Mouse (Mus musculus): ENCODE measurements at regions not wholly inside any gene's neighbourhood (a gene's known extent, or its start where the extent isn't known, plus 50 kb on each side); places are given as distances from the start of the nearest gene placed in this dataset.

DNA sequence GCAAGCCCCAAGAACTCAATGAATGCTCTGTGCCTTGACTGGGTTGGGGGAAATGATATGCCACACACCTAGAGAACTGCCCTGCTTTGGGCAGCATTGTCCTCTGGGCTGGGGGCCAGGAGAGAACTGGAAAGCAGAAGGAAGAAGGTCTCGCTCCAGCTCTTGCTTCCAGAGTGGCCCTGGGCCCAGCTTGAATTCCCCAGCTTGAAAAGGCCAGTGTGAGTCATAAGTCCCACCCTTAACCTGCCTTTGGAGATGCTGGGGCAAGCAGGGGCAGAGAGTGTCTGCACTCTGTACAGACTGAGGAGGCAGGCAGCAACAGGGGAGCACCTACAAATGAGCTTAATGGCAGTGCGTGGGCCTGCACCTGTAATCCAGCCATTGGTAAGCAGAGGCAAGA lies 55.0 kb upstream of the Tgif1 start:
- 86% methylated on average over 2 of the region's 2 CpGs for WGBS
- Histone ChIP-seq H3K4me3 (ENCODE audit: insufficient read depth, low read depth, low read length) (no peak overlapping the region), H3K27ac (ENCODE audit: insufficient read depth, low read depth, low read length) (no peak overlapping the region), H3K4me1 (ENCODE audit: control insufficient read depth, insufficient read depth, low read length) (no peaks in the 10 kb centered on the region), H3K27me3 (replicated peaks; ENCODE audit: control insufficient read depth, insufficient read depth, low read length) (no peaks in the 10 kb centered on the region), H3K36me3 (ENCODE audit: control insufficient read depth, insufficient read depth, low read length) (no peaks in the 10 kb centered on the region)
- TF ChIP-seq POLR2A (IDR thresholded peaks at IDR 0.05; ENCODE audit: low read depth, low read length) (no peak), CTCF (conservative IDR thresholded peaks at IDR 0.05; ENCODE audit: insufficient read depth, insufficient read length, low read depth, low read length) (no peak)
- DNase-seq, result no peak
